Mouse (Mus musculus): ENCODE measurements around the gene Ppp1r3c.
A peak's percentile ranks its signal among the peaks of the same experiment; 100 is the strongest.

Ppp1r3c gene

GRCm38 (mm10) chr19:36715591-36715990 lies 20.9 kb downstream of the Ppp1r3c start:
- DNase-seq = no peak

- DNase-seq = no peak
These were observed 22.0 kb downstream of the Ppp1r3c start for GRCm38 (mm10) chr19:36714492-36714891.

DNA sequence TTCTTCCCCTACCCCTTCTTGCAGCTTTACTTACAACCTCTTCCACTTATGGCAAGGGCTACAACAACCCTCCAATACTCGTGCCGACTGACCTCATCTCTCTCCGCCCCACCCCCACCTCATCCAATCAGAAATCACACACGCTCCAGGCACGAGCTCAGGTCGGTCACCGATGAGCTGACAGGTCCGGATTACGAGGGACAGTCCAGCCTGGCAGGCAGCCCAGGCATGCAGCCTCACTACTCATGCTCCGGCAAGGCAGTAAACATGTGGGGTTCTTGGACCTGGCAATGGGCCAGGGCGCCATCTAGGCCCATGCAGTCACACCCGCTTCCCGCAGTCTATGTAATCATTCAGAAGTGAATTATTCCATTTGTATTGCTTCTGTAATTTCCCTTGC lies 23.4 kb downstream of the Ppp1r3c start:
- peak; percentile 62 for DNase-seq

- no peak for DNase-seq
These were observed 30.3 kb downstream of the Ppp1r3c start for GRCm38 (mm10) chr19:36706195-36706594.

- peak; percentile 44 for DNase-seq
These were observed 30.9 kb downstream of the Ppp1r3c start for GRCm38 (mm10) chr19:36705286-36706146.

GRCm38 (mm10) chr19:36704763-36705162 lies 31.7 kb downstream of the Ppp1r3c start:
- DNase-seq = no peak

GRCm38 (mm10) chr19:36701809-36702622 lies 34.4 kb downstream of the Ppp1r3c start:
- DNase-seq = no peak

GRCm38 (mm10) chr19:36701366-36701765 lies 35.1 kb downstream of the Ppp1r3c start:
- no peak for DNase-seq

- DNase-seq = no peak
These were observed 35.5 kb downstream of the Ppp1r3c start for GRCm38 (mm10) chr19:36700937-36701336.

DNA sequence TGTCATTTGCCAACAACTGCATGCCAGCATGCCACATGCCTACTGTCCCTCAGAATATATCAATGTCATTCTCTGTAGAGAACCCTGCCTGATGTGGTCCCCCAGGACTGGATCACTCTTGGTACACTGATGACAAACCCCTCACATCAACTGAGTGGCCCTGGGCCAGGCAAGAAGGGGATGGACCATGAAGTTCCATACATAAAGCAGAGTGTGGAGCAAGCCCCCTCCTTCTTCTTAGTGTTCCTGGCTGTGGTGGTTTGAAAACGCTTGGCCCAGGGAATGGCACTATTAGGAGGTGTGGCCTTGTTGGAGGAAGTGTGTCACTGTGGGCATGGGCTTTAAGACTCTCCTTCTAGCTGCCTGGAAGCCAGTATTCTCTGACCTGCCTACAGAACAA lies 37.3 kb downstream of the Ppp1r3c start:
- no peak for DNase-seq

DNA sequence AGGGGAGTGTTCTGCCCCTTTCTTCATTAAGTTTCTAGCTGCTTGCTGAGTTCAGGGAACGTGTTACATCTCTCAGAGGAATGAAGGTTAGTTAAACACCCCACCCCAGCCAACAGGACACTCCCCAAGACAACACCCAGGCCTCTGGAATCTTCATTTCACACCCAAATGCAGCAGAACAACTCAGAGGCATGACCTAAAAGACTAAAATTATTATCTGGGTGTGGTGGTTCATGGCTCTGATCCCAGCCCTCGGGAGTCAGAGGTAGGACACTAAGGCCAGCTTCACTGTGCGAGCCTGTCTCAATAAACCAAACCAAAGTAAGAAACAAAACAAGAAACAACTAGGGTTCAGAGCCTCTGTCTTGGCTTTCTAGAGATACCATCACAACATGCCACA lies 38.3 kb downstream of the Ppp1r3c start:
- no peak for DNase-seq

DNA sequence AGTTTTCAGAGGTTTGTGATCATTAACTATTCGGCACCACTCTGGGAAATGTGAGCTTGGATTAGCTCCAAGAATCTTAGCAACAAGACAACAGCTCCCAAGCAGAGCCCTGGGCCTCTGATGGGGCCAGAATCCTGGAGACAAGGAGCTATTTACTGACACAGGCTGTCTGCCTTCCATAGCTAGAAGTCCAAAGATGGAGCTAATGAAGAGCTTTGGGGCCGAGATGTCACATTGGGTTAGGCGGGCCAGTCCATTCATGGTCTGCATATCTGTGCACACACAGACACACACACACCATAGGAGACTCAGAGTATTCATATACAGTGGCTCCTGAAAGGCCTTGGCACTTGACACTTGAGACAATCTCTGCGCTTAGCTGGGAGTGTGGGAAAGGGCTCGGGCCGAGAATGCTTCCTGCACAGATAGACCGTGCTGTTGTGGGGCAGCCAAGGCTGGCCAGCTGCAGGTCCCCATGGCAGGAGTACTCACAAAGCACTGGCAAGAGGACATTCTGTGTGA lies 39.8 kb downstream of the Ppp1r3c start:
- DNase-seq = peak; percentile 22

GRCm38 (mm10) chr19:36693530-36693929 lies 42.9 kb downstream of the Ppp1r3c start:
- no peak for DNase-seq

GRCm38 (mm10) chr19:36691941-36692340 lies 44.5 kb downstream of the Ppp1r3c start:
- no peak for DNase-seq

DNA sequence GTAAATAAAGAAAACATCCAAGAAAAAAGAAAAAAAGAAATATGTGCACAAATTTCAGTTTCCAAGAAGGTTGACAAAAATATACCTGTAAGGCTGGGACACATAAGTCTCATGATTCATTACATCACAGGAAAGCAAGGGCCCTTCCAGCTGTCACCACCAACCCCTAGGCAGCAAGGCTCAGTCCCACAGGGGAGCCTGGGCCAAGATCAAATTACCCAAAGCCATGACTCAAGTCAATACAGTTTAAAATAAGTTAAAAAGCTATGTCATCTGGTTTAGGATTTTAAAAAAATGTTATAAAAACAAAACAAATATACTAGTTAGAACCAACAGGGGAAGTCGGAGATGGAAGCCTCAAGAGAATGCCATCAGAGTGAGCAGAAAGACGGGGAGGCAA lies 45.2 kb downstream of the Ppp1r3c start:
- no peak for DNase-seq

DNA sequence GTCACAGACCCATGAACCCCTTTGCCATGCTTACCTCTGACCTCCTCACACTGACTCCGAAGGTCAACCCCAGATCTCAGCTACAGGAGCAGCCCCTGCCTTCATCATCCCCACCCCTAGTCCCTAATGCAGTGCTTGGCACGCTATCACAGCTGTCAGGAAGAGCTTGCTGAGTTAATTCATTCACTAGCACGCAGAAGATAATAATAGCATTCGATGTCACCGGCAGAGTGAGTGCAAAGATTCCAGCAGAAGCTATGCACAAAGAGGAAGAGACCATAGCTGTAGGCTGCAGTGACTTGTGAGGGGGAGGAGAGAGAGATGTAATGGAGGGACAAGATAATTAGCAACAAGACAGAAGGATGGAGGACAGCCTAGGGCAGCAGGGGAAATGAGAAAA lies 47.2 kb downstream of the Ppp1r3c start:
- no peak for DNase-seq

DNA sequence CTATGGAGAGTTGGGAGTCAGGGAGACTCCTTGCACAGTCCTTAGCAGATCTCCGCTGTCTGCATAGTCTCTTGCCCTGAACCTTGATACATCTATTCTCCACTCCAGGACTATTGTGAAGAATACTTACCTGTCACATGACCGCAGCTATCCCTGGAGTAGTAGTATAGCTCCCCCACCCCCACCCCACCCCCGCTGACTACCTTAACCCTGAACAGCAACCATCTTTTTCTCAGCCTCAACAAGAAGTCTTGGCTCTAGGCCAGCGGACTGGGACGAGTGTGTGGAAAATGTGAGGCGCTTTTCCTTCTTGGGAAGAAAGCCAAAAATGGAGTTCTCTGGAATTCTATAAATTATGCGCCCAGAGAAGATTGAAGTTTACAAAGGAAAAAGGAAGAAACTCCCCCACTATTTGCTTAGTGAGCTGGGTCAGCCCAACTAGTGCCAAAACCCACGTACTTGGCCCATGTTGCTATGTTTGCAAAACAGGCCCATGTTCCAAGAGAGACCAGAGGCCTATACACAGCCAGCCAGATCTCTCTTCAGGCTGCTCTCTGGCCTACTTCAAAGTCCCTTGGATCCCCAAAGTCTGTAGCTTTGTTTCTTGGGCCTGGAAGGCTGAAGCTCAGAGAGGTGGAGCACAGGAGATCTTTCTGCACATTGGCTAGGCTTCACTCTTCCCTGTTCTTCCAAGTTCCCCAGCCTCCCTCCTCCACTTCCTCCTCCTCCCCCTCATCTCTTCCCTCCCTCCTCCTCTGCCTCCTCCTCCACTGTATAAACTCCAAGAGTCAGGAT lies 48.4 kb downstream of the Ppp1r3c start:
- peak; percentile 21 for DNase-seq

GRCm38 (mm10) chr19:36687044-36687443 lies 49.4 kb downstream of the Ppp1r3c start:
- no peak for DNase-seq

- DNase-seq = no peak
These were observed 50.4 kb downstream of the Ppp1r3c start for GRCm38 (mm10) chr19:36686016-36686415.

- no peak for DNase-seq
These were observed 53.9 kb downstream of the Ppp1r3c start for GRCm38 (mm10) chr19:36682560-36682959.
